Mouse (Mus musculus): ENCODE measurements at regions not wholly inside any gene's neighbourhood (a gene's known extent, or its start where the extent isn't known, plus 50 kb on each side); places are given as distances from the start of the nearest gene placed in this dataset.

DNA sequence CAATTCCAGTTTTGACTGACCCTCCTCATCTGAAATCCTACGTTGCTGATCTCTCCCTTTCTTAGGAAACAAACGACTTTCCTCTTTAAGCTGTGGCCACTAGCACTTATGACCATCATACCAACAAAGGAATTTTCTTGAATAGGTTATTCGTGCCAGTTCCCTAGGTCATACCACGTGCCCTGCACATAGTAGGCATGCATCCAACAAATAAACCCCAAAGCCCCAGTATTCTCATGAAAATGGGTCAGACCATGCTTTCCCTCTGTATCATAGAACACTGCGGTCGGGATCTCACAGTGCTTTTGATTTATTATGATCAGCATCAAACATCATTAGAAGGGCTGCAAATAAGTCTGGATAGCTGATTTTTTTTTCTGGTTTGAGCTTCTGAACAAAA lies 139.4 kb downstream of the Emp1 start:
- no peak overlapping the region for H3K27ac ChIP-seq (ENCODE audit: low read depth, low read length)
- H3K4me2 ChIP-seq, result no peak overlapping the region
- no peaks in the 10 kb centered on the region for H3K27me3 ChIP-seq (ENCODE audit: control insufficient read depth, insufficient read depth, low read length)
- H3K9ac ChIP-seq (ENCODE audit: low read depth, low read length), result no peak overlapping the region
- ATAC-seq (replicated peaks; ENCODE audit: insufficient number of reproducible peaks, low FRiP score, low TSS enrichment), result no peak
- H3K4me1 ChIP-seq (ENCODE audit: control insufficient read depth, insufficient read depth, low read length), result no peaks in the 10 kb centered on the region
- no peaks in the 10 kb centered on the region for H3K36me3 ChIP-seq (ENCODE audit: control insufficient read depth, insufficient read depth, low read length)
- no peak overlapping the region for H3K4me3 ChIP-seq (ENCODE audit: low read depth, low read length)
- no peaks in the 10 kb centered on the region for H3K9me3 ChIP-seq (replicated peaks; ENCODE audit: control insufficient read depth, low read length)
- 79% methylated on average over 6 of the region's 6 CpGs for WGBS (ENCODE audit: insufficient replicate concordance)

DNA sequence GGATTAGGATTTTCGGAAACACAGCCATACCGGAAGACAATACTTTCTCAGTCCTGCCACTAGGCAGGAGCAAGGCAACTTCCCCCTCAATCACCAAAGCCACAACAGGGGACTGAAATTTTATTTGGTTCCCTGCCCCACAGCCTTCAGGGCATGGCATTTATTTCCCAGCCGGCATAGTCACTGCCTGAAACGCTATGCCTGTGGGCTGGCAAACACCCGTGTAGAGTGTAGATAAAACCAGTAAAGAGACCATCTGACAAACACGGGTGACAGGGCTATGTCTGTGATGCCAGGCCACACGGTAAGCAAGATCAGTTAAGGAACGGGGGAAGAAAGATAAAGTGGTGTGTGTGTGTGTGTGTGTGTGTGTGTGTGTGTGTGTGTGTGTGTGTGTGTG lies 140.1 kb downstream of the Emp1 start:
- H3K27ac ChIP-seq (ENCODE audit: low read depth, low read length), result no peak overlapping the region
- no peaks in the 10 kb centered on the region for H3K4me1 ChIP-seq (ENCODE audit: control insufficient read depth, insufficient read depth, low read length)
- no peak overlapping the region for H3K4me3 ChIP-seq (ENCODE audit: low read depth, low read length)
- H3K9ac ChIP-seq (ENCODE audit: low read depth, low read length), result no peak overlapping the region
- ATAC-seq (replicated peaks; ENCODE audit: insufficient number of reproducible peaks, low FRiP score, low TSS enrichment), result no peak
- no peaks in the 10 kb centered on the region for H3K36me3 ChIP-seq (ENCODE audit: control insufficient read depth, insufficient read depth, low read length)
- no peak overlapping the region for H3K4me2 ChIP-seq
- no peaks in the 10 kb centered on the region for H3K9me3 ChIP-seq (replicated peaks; ENCODE audit: control insufficient read depth, low read length)
- 61% methylated on average over 8 of the region's 8 CpGs for WGBS (ENCODE audit: insufficient replicate concordance)
- H3K27me3 ChIP-seq (ENCODE audit: control insufficient read depth, insufficient read depth, low read length), result no peaks in the 10 kb centered on the region

DNA sequence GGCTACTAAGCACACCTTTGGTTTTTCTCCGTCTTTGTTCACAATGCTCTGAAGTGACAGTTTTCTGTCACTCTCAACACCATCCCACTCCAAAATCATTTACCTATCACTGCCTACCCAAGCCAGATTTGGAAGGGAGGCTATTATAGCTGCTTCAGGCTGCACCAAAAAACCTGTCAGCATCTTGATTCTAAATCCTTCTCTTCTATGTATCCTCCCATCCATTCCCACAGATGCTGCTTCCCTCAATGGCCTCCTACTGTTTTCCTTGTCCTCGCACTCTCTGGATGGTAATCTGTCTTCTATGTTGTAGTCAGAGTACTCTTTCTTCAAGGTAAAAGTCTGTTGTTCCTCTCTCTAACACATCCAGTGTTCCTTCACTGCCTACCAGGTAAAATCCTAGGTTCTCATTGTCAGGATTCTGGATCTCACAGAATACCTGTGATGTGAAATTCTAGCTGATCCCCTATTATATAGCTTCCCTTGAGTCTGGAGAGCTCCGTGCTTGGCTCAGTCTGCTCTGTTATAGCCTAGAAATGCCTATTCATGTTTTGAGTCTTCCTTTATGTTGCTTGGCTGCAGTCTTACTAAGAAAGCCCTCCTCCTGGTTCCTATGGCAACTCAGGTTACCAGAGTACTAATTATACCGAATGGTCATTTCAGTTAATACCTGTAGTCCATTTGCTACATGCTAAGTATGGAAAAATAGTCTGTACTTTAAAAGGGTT lies 156.5 kb downstream of the Emp1 start:
- 72% methylated on average over 4 of the region's 4 CpGs for WGBS (ENCODE audit: insufficient replicate concordance)
- no peak overlapping the region for H3K27ac ChIP-seq (ENCODE audit: low read depth, low read length)
- no peak overlapping the region for H3K4me2 ChIP-seq
- H3K36me3 ChIP-seq (ENCODE audit: control insufficient read depth, insufficient read depth, low read length), result no peaks in the 10 kb centered on the region
- no peaks in the 10 kb centered on the region for H3K27me3 ChIP-seq (ENCODE audit: control insufficient read depth, insufficient read depth, low read length)
- no peak overlapping the region for H3K4me3 ChIP-seq (ENCODE audit: low read depth, low read length)
- no peaks in the 10 kb centered on the region for H3K4me1 ChIP-seq (ENCODE audit: control insufficient read depth, insufficient read depth, low read length)
- no peaks in the 10 kb centered on the region for H3K9me3 ChIP-seq (replicated peaks; ENCODE audit: control insufficient read depth, low read length)
- no peak for ATAC-seq (replicated peaks; ENCODE audit: insufficient number of reproducible peaks, low FRiP score, low TSS enrichment)
- H3K9ac ChIP-seq (ENCODE audit: low read depth, low read length), result no peak overlapping the region

- Histone ChIP-seq H3K4me3 (ENCODE audit: low read depth, low read length) (no peak overlapping the region), H3K4me2 (no peak overlapping the region), H3K9ac (ENCODE audit: low read depth, low read length) (no peak overlapping the region), H3K27me3 (ENCODE audit: control insufficient read depth, insufficient read depth, low read length) (no peaks in the 10 kb centered on the region), H3K36me3 (ENCODE audit: control insufficient read depth, insufficient read depth, low read length) (no peaks in the 10 kb centered on the region), H3K27ac (ENCODE audit: low read depth, low read length) (no peak overlapping the region), H3K9me3 (replicated peaks; ENCODE audit: control insufficient read depth, low read length) (no peaks in the 10 kb centered on the region), H3K4me1 (ENCODE audit: control insufficient read depth, insufficient read depth, low read length) (no peaks in the 10 kb centered on the region)
- WGBS (ENCODE audit: insufficient replicate concordance), result 73% methylated on average over 2 of the region's 2 CpGs
- ATAC-seq (replicated peaks; ENCODE audit: insufficient number of reproducible peaks, low FRiP score, low TSS enrichment), result no peak
Observed at GRCm38 (mm10) chr6:135519438-135519803, 157.1 kb downstream of the Emp1 start.

DNA sequence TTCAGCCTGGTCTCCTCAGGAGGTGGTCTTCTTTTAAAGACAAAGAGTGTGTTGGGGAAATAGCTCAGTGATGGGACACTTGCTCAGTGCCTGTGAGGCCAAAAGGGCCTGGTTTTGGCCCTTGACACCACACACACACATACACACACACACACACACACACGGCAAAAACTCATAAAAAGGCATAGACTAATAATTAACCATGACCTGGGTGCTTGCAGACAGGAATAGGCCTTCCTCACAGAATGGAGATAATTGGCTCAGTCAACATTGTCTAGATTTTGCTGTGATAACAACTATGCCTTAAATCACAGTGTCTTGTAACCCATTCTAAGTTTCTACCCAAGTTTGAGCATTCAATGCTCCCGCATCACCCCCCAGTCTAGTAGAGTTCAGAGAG lies 158.5 kb downstream of the Emp1 start:
- H3K9ac ChIP-seq (ENCODE audit: low read depth, low read length), result no peak overlapping the region

GRCm38 (mm10) chr6:135524886-135525285 lies 162.5 kb downstream of the Emp1 start:
- H3K27me3 ChIP-seq (ENCODE audit: control insufficient read depth, insufficient read depth, low read length), result no peaks in the 10 kb centered on the region

More for the DNA sequence above, 158.5 kb downstream of the Emp1 start:
- Histone ChIP-seq H3K9me3 (replicated peaks; ENCODE audit: control insufficient read depth, low read length) (no peaks in the 10 kb centered on the region), H3K4me2 (no peak overlapping the region), H3K4me1 (ENCODE audit: control insufficient read depth, insufficient read depth, low read length) (peaks cover 4% of the 10 kb centered on the region; the same call in 1 of the 2 replicates), H3K27ac (ENCODE audit: low read depth, low read length) (no peak overlapping the region), H3K4me3 (ENCODE audit: low read depth, low read length) (no peak overlapping the region), H3K27me3 (ENCODE audit: control insufficient read depth, insufficient read depth, low read length) (no peaks in the 10 kb centered on the region), H3K36me3 (ENCODE audit: control insufficient read depth, insufficient read depth, low read length) (no peaks in the 10 kb centered on the region)
- ATAC-seq (replicated peaks; ENCODE audit: insufficient number of reproducible peaks, low FRiP score, low TSS enrichment), result no peak
- WGBS (ENCODE audit: insufficient replicate concordance), result 80% methylated on average over 2 of the region's 2 CpGs

GRCm38 (mm10) chr6:135525841-135526327 lies 163.5 kb downstream of the Emp1 start:
- H3K4me2 ChIP-seq, result peak overlapping the region; percentile 16; the same call in 1 of the 2 replicates
- 45% methylated on average over 5 of the region's 5 CpGs for WGBS (ENCODE audit: insufficient replicate concordance)
- no peaks in the 10 kb centered on the region for H3K9me3 ChIP-seq (replicated peaks; ENCODE audit: control insufficient read depth, low read length)
- H3K4me1 ChIP-seq (ENCODE audit: control insufficient read depth, insufficient read depth, low read length), result peaks cover 4% of the 10 kb centered on the region; the same call in 1 of the 2 replicates
- no peak overlapping the region for H3K9ac ChIP-seq (ENCODE audit: low read depth, low read length)
- H3K36me3 ChIP-seq (ENCODE audit: control insufficient read depth, insufficient read depth, low read length), result no peaks in the 10 kb centered on the region
- H3K27ac ChIP-seq (ENCODE audit: low read depth, low read length), result 0 out of 2 replicates have a peak overlapping the region, but pooled peaks have one; percentile 8
- ATAC-seq (replicated peaks; ENCODE audit: insufficient number of reproducible peaks, low FRiP score, low TSS enrichment), result peak; percentile 50; the same call in 1 of the 2 replicates
- no peaks in the 10 kb centered on the region for H3K27me3 ChIP-seq (ENCODE audit: control insufficient read depth, insufficient read depth, low read length)
- no peak overlapping the region for H3K4me3 ChIP-seq (ENCODE audit: low read depth, low read length)

More at GRCm38 (mm10) chr6:135524886-135525285, 162.5 kb downstream of the Emp1 start:
- H3K4me1 ChIP-seq (ENCODE audit: control insufficient read depth, insufficient read depth, low read length), result peaks cover 4% of the 10 kb centered on the region; the same call in 1 of the 2 replicates
- no peak overlapping the region for H3K4me3 ChIP-seq (ENCODE audit: low read depth, low read length)
- H3K9ac ChIP-seq (ENCODE audit: low read depth, low read length), result no peak overlapping the region
- no peak for ATAC-seq (replicated peaks; ENCODE audit: insufficient number of reproducible peaks, low FRiP score, low TSS enrichment)
- 73% methylated on average over 5 of the region's 5 CpGs for WGBS (ENCODE audit: insufficient replicate concordance)
- no peak overlapping the region for H3K4me2 ChIP-seq
- H3K27ac ChIP-seq (ENCODE audit: low read depth, low read length), result no peak overlapping the region
- no peaks in the 10 kb centered on the region for H3K9me3 ChIP-seq (replicated peaks; ENCODE audit: control insufficient read depth, low read length)
- H3K36me3 ChIP-seq (ENCODE audit: control insufficient read depth, insufficient read depth, low read length), result no peaks in the 10 kb centered on the region

GRCm38 (mm10) chr6:135526460-135527160 lies 164.3 kb downstream of the Emp1 start:
- Histone ChIP-seq H3K4me2 (no peak overlapping the region), H3K4me1 (ENCODE audit: control insufficient read depth, insufficient read depth, low read length) (peaks cover 4% of the 10 kb centered on the region; the same call in 1 of the 2 replicates)
- WGBS (ENCODE audit: insufficient replicate concordance), result 85% methylated on average over 24 of the region's 24 CpGs

More at GRCm38 (mm10) chr6:135526460-135527160, 164.3 kb downstream of the Emp1 start:
- Histone ChIP-seq H3K4me3 (ENCODE audit: low read depth, low read length) (no peak overlapping the region), H3K36me3 (ENCODE audit: control insufficient read depth, insufficient read depth, low read length) (no peaks in the 10 kb centered on the region), H3K9ac (ENCODE audit: low read depth, low read length) (no peak overlapping the region), H3K9me3 (replicated peaks; ENCODE audit: control insufficient read depth, low read length) (no peaks in the 10 kb centered on the region), H3K27ac (ENCODE audit: low read depth, low read length) (no peak overlapping the region), H3K27me3 (ENCODE audit: control insufficient read depth, insufficient read depth, low read length) (no peaks in the 10 kb centered on the region)
- peak; percentile 44; the same call in 1 of the 2 replicates for ATAC-seq (replicated peaks; ENCODE audit: insufficient number of reproducible peaks, low FRiP score, low TSS enrichment)
